Mouse (Mus musculus) adrenal gland, adult 2 months (tissue): ENCODE results near the gene Scimp. TPM values are rescaled to one million over a fixed set of nuclear protein-coding genes. Genes with fewer than 3 reads are reported as not detected.
"Not testable (repeated sequence)": the region's sequence is repeated elsewhere in the genome, so short reads cannot be mapped to it uniquely, and the experiment has no call there.

Experiments
- DNase-seq: peaks from one replicate; pipeline ENCODE4 v3.0.0; 2021
- microRNA-seq, 2 experiments: library from miRNA; unstranded; fragments of <30 nt; microRNA quantifications; one replicate each; pipeline ENCODE4 v1.2.0; 2021
- polyA plus RNA-seq: library from polyadenylated mRNA; depleted of rRNA; stranded (reverse); fragments of >200 nt; gene quantifications from 2 replicates; pipeline ENCODE4 v1.2.3, GENCODE M21; 2012; rRNA removed
- total RNA-seq, 2 experiments: library from RNA; stranded (reverse); gene quantifications; 2 replicates each; pipeline ENCODE4 v1.2.3; 2021

Scimp gene
- total and polyA plus RNA-seq, 3 experiments = 0.81 to 3.5 (median 1.2) TPM

- peak; percentile 76 for DNase-seq
Measured at GRCm38 (mm10) chr11:70765776-70766445, 46.5 kb downstream of the Scimp start.

- DNase-seq = peak; percentile 92
Measured at GRCm38 (mm10) chr11:70763936-70764808, 48.2 kb downstream of the Scimp start, which contains the start of gene Zfp3. Gene Zfp3 (plus strand): TSS chr11:70764209.

- no peak for DNase-seq
Measured at GRCm38 (mm10) chr11:70763582-70763935, 48.8 kb downstream of the Scimp start.

- no peak for DNase-seq
Measured at GRCm38 (mm10) chr11:70762641-70763040, 49.7 kb downstream of the Scimp start.

- not testable (repeated sequence) for DNase-seq
Measured at GRCm38 (mm10) chr11:70760446-70760845, 51.9 kb downstream of the Scimp start.

- peak; percentile 79 for DNase-seq
Measured at GRCm38 (mm10) chr11:70755645-70756044, 56.7 kb downstream of the Scimp start.

GRCm38 (mm10) chr11:70754958-70755357 lies 57.4 kb downstream of the Scimp start:
- DNase-seq = no peak

- no peak for DNase-seq
Measured at GRCm38 (mm10) chr11:70754476-70754875, 57.9 kb downstream of the Scimp start.

- DNase-seq = no peak
Measured at GRCm38 (mm10) chr11:70753146-70753545, 59.2 kb downstream of the Scimp start.

- DNase-seq = no peak
Measured at GRCm38 (mm10) chr11:70752337-70753017, 59.9 kb downstream of the Scimp start.

- DNase-seq = no peak
Measured at GRCm38 (mm10) chr11:70747876-70748545, 64.4 kb downstream of the Scimp start.

GRCm38 (mm10) chr11:70745636-70746035 lies 66.8 kb downstream of the Scimp start:
- DNase-seq = no peak

GRCm38 (mm10) chr11:70742581-70743459 lies 69.6 kb downstream of the Scimp start:
- DNase-seq = peak; percentile 44

- no peak for DNase-seq
Measured at GRCm38 (mm10) chr11:70742117-70742516, 70.3 kb downstream of the Scimp start.

- no peak for DNase-seq
Measured at GRCm38 (mm10) chr11:70741603-70742002, 70.8 kb downstream of the Scimp start.

Small RNA genes lying within 50 kb of the gene (microRNA-seq; reads per million reads assigned to microRNA genes)
- 0 reads per million in 2 experiments for gene Gm22760

Other genes starting within 250 kb of the Scimp start
- 10 to 100 TPM; 44.8 to 46.0 TPM for gene Mink1, start 249.7 kb downstream of the Scimp start, total RNA-seq
- gene Mink1, start 249.7 kb downstream of the Scimp start, polyA plus RNA-seq = 59.1 and 62.8 TPM in 2 replicates
- gene 4930544D05Rik, start 196.7 kb downstream of the Scimp start, total RNA-seq = not detected
- not detected in 2 replicates for gene 4930544D05Rik, start 196.7 kb downstream of the Scimp start, polyA plus RNA-seq
- gene Chrne, start 193.4 kb downstream of the Scimp start, total RNA-seq = not detected
- 0.30 TPM in 1 of 2 replicates, not detected in the other for gene Chrne, start 193.4 kb downstream of the Scimp start, polyA plus RNA-seq
- gene Gp1ba, start 173.5 kb downstream of the Scimp start, total RNA-seq = under 1 TPM in 1 of 2 experiments, not detected in 1; 0.12 TPM
- 0.03 TPM in 1 of 2 replicates, not detected in the other for gene Gp1ba, start 173.5 kb downstream of the Scimp start, polyA plus RNA-seq
- 100 to 1,000 TPM in 1 of 2 experiments, 10 to 100 TPM in 1; 76.9 to 106 TPM for gene Rnf167, start 165.4 kb downstream of the Scimp start, total RNA-seq
- gene Rnf167, start 165.4 kb downstream of the Scimp start, polyA plus RNA-seq = 91.4 and 101 TPM in 2 replicates
- 100 to 1,000 TPM; 124 to 140 TPM for gene Slc25a11, start 165.1 kb downstream of the Scimp start, total RNA-seq
- gene Slc25a11, start 165.1 kb downstream of the Scimp start, polyA plus RNA-seq = 118 and 139 TPM in 2 replicates
- 100 to 1,000 TPM; 833 to 893 TPM for gene Pfn1, start 157.9 kb downstream of the Scimp start, total RNA-seq
- gene Pfn1, start 157.9 kb downstream of the Scimp start, polyA plus RNA-seq = 2,948 and 4,143 TPM in 2 replicates
- gene Eno3, start 155.4 kb downstream of the Scimp start, total RNA-seq = 10 to 100 TPM; 18.3 to 67.6 TPM
- 8.0 and 16.9 TPM in 2 replicates for gene Eno3, start 155.4 kb downstream of the Scimp start, polyA plus RNA-seq
- 10 to 100 TPM; 83.5 to 85.9 TPM for gene Spag7, start 143.2 kb downstream of the Scimp start, total RNA-seq
- gene Spag7, start 143.2 kb downstream of the Scimp start, polyA plus RNA-seq = 12.3 and 16.0 TPM in 2 replicates
- 10 to 100 TPM; 36.8 to 51.7 TPM for gene Camta2, start 124.5 kb downstream of the Scimp start, total RNA-seq
- gene Camta2, start 124.5 kb downstream of the Scimp start, polyA plus RNA-seq = 44.8 and 58.4 TPM in 2 replicates
- gene Inca1, start 112.4 kb downstream of the Scimp start, total RNA-seq = 10 to 100 TPM in 1 of 2 experiments, 1 to 10 TPM in 1; 8.2 to 15.7 TPM
- 12.9 and 15.8 TPM in 2 replicates for gene Inca1, start 112.4 kb downstream of the Scimp start, polyA plus RNA-seq
- gene Kif1c, start 112.0 kb downstream of the Scimp start, total RNA-seq = 100 to 1,000 TPM; 184 to 214 TPM
- gene Kif1c, start 112.0 kb downstream of the Scimp start, polyA plus RNA-seq = 71.5 and 79.5 TPM in 2 replicates
- 10 to 100 TPM in 1 of 2 experiments, 1 to 10 TPM in 1; 8.0 to 12.6 TPM for gene Zfp3, start 48.4 kb downstream of the Scimp start, total RNA-seq
- 1.5 and 2.0 TPM in 2 replicates for gene Zfp3, start 48.4 kb downstream of the Scimp start, polyA plus RNA-seq
- 100 to 1,000 TPM; 141 to 170 TPM for gene Rabep1, start 32.2 kb upstream of the Scimp start, total RNA-seq
- gene Rabep1, start 32.2 kb upstream of the Scimp start, polyA plus RNA-seq = 21.3 and 25.9 TPM in 2 replicates
- gene Nup88, start 157.4 kb upstream of the Scimp start, total RNA-seq = 10 to 100 TPM; 47.7 to 51.7 TPM
- 15.3 and 19.2 TPM in 2 replicates for gene Nup88, start 157.4 kb upstream of the Scimp start, polyA plus RNA-seq
- gene Rpain, start 157.6 kb upstream of the Scimp start, total RNA-seq = 10 to 100 TPM; 20.2 to 25.2 TPM
- 10.2 and 15.9 TPM in 2 replicates for gene Rpain, start 157.6 kb upstream of the Scimp start, polyA plus RNA-seq
- 100 to 1,000 TPM; 209 to 250 TPM for gene C1qbp, start 170.4 kb upstream of the Scimp start, total RNA-seq
- 901 and 1,116 TPM in 2 replicates for gene C1qbp, start 170.4 kb upstream of the Scimp start, polyA plus RNA-seq
- 10 to 100 TPM; 20.4 to 35.6 TPM for gene Dhx33, start 191.9 kb upstream of the Scimp start, total RNA-seq
- 28.0 and 46.2 TPM in 2 replicates for gene Dhx33, start 191.9 kb upstream of the Scimp start, polyA plus RNA-seq
- 10 to 100 TPM; 16.8 to 22.5 TPM for gene Mis12, start 207.0 kb upstream of the Scimp start, total RNA-seq
- gene Mis12, start 207.0 kb upstream of the Scimp start, polyA plus RNA-seq = 0.71 and 1.2 TPM in 2 replicates
- gene Derl2, start 207.3 kb upstream of the Scimp start, total RNA-seq = 10 to 100 TPM; 81.4 to 86.1 TPM
- 8.4 and 9.1 TPM in 2 replicates for gene Derl2, start 207.3 kb upstream of the Scimp start, polyA plus RNA-seq
- gene 6330403K07Rik, start 220.9 kb upstream of the Scimp start, total RNA-seq = 10 to 100 TPM in 1 of 2 experiments, 1 to 10 TPM in 1; 7.8 to 13.8 TPM
- 7.4 and 9.2 TPM in 2 replicates for gene 6330403K07Rik, start 220.9 kb upstream of the Scimp start, polyA plus RNA-seq